Mouse (Mus musculus) yolk sac, embryonic 10.5 days (tissue): ENCODE data around the gene 1700093K21Rik.
"Not testable (repeated sequence)": the region's sequence is repeated elsewhere in the genome, so short reads cannot be mapped to it uniquely, and the experiment has no call there.

Experiments
- DNase-seq: peaks from one replicate; pipeline ENCODE4 v3.0.0-alpha.2; 2017; ENCODE audit warnings: low spot score

The 1700093K21Rik gene

GRCm38 (mm10) chr11:23520473-23521205 is at the start of gene 1700093K21Rik:
1700093K21Rik (minus strand) TSS chr11:23521155.
- no peak for DNase-seq

DNA sequence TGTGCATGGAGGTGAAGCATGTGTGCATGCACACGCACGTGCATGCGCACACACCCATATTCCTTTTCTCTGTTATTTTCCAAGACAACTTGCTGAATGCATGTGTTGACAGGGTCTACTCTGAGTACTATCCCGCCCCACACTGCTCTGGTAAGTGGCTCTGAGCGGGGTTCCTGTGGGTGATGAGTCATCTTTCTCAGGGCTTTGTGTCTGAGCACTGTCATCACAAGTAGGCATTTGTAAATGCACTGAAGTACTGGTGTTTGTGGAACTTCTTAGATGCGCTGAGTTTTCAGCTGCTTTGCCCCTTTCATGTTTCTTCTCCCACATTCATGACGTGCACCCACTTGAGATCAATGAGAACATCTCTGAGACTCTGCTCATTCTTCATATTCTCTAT is 49.2 kb upstream of the 1700093K21Rik start:
- no peak for DNase-seq

GRCm38 (mm10) chr11:23565761-23566160 is 44.8 kb upstream of the 1700093K21Rik start:
- peak; percentile 49 for DNase-seq

- DNase-seq: no peak
These were observed 36.2 kb upstream of the 1700093K21Rik start for GRCm38 (mm10) chr11:23557039-23557630.

- no peak for DNase-seq
These were observed 16.5 kb upstream of the 1700093K21Rik start for GRCm38 (mm10) chr11:23537446-23537845.

DNA sequence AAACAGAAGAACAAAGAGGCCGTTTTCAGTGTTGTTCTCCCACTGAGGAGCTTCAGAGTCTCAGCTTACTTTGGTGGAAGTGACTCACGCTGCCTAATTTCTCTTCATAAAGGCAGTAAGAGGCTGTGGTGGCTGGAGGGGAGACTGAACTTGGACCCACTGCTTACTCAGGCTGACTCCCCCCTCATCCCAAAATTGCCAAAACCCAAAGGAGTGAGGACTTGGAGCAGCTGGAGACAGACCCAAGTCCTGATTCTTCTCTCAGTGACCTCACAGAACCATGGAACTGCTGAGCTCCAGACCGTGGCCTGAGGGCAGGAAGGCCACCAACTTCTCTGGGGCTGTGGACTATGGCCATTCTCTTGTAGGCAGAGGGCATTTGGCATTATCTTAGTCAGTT is 2.0 kb downstream of the 1700093K21Rik start:
- DNase-seq: no peak

GRCm38 (mm10) chr11:23515315-23515714 is 5.6 kb downstream of the 1700093K21Rik start:
- no peak for DNase-seq

GRCm38 (mm10) chr11:23514785-23515184 is 6.2 kb downstream of the 1700093K21Rik start:
- not testable (repeated sequence) for DNase-seq

GRCm38 (mm10) chr11:23504801-23505200 is 16.2 kb downstream of the 1700093K21Rik start:
- DNase-seq: not testable (repeated sequence)

DNA sequence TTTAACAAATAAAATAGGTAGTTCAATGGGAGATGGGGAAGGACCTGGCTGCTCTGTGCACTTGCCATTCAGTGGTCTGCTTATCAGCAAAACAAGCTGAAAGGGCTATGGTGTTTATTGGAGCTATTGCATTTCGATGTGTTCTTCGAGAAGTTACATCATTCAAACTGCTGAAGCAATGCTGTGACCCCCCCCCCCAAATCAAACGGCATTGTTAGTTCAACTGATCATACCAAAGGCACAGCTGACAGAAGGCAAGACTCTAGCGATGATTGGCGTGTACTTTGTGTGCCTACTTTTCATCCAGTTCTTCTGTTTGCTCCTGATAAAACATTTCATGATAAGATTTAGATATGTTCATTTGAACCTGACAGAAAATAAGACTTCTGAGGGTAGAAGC is 22.3 kb downstream of the 1700093K21Rik start:
- DNase-seq: no peak

- peak; percentile 99 for DNase-seq
These were observed 23.0 kb downstream of the 1700093K21Rik start, which contains the start of gene Ahsa2 for GRCm38 (mm10) chr11:23497718-23498509. Ahsa2 (minus strand) TSS chr11:23498030.

DNA sequence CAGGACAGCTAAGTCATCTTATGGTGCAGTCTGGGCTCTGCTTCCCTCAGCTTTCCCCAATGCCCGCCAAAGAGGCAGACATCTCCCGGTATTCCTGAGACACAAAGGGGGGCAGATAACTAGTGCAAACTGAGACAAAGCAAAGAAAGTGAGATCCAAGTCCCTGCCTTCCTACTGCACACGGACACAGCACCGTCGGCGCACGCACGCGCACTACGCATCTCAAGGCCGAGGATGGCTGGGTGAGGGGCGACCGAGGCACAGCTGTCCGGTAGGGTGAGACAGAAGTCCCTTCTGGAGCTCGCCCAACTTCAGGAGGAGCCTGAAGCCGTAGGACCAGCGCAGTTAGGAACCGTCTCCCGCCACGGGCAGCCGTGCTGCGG is 23.6 kb downstream of the 1700093K21Rik start:
- DNase-seq: peak; percentile 73

- no peak for DNase-seq
These were observed 24.3 kb downstream of the 1700093K21Rik start for GRCm38 (mm10) chr11:23496661-23497060.

GRCm38 (mm10) chr11:23495231-23495630 is 25.7 kb downstream of the 1700093K21Rik start:
- DNase-seq: no peak

DNA sequence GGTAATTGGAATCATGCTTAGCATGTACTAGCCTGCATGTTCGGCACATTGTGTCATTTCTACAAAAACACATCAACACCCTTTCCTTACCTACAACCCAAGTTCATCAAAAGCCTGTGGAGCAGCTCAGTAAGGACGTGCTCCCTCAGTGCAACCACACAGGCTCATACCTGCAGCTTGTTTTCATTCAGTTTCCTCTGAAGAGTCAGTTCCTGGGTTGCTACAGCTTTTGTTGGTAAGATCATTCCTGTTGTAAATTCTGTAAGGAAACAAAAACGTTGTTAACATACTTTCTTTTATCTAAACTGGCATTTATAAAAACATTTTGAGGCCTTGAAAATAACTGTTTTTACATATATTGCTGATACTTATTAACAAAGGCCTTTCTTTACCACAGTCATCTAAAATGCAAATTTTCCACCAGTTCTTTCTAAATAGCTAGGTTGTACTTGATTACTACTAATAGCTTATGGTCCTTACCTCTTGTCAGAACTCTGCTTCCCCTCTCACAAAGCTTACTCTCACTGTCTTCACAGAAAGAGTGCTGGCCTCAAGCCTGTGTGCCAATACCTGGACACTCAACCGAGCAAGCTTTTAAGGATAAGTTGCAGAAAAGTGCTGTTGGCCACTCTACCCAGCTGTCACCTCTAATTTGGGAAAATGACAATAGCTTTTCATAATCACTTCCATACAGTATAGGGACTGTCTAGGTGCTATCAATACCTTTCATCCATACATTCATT is 28.7 kb downstream of the 1700093K21Rik start:
- no peak for DNase-seq

DNA sequence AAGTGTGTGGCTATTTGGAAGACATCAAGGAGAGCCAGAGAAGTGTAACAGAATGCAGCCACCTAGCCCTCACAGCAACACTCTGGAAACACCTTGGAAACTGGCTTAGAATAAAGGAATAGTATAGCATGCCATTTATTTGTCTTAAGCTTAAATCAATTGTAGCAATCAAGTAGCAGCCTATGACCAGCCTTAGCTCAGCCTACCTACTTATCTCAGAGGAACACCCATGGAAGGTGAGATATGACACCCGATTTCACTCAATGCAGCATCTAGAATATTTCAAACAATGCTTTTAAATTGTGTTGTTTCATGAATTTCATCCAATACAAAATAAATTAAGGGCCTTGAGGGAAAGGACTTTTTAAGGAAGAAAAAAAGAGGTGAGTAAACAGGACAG is 31.0 kb downstream of the 1700093K21Rik start:
- DNase-seq: no peak
